Comparison of ENCODE assay signal across 8 mouse cellular contexts in genomic region chr5:34168950-34169891, GRCm38 (mm10). TPM values are rescaled to one million over a fixed set of nuclear protein-coding genes. Genes with fewer than 3 reads are reported as not detected.
DNase-seq lines count a peak whose midpoint lies in the region; ATAC-seq and TF ChIP-seq lines count a peak whose summit lies in the region.

Gene Poln, minus strand, starts transcription at chr5:34169448.
Gene Haus3, minus strand, starts transcription at chr5:34169527.

- TF ChIP-seq POLR2A in lung, adult 2 months (IDR thresholded peaks at IDR 0.05; ENCODE audit: borderline replicate concordance, extremely low read depth, low read depth, low read length), result peak; percentile 85; the same call in 1 of the 2 replicates

- peak; percentile 100 for ATAC-seq in forebrain, embryonic 15.5 days (replicated peaks)
- peak; percentile 98 for ATAC-seq in neutrophil, adult 5-6 weeks (ENCODE audit: extremely low read depth, insufficient number of reproducible peaks, low FRiP score, poor library complexity, severe bottlenecking)

- intact Hi-C loops in heart, postnatal 25 days (cut with DNase I), result no loop called here

- no peaks in the 10 kb centered on the region; the same call in 1 of the 2 replicates for H3K36me3 ChIP-seq in ES-E14 (ENCODE audit: control insufficient read depth, insufficient read depth, low read length, poor library complexity, severe bottlenecking)
- H3K36me3 ChIP-seq in forebrain, embryonic 15.5 days, result peaks cover 11% of the 10 kb centered on the region

- under 1% methylated on average over 57 of the region's 57 CpGs for WGBS in forebrain, embryonic 15.5 days
- WGBS in lung, adult 2 months, result under 1% methylated on average over 57 of the region's 57 CpGs

- peak within 1 kb of the TSS; percentile 92 to 94 for H3K4me3 ChIP-seq in ES-E14 (ENCODE audit: insufficient read depth in 1 of 2, low read depth in 1 of 2, low read length in 2 of 2, poor library complexity in 1 of 2, severe bottlenecking in 1 of 2)
- peak within 1 kb of the TSS; percentile 86 for H3K4me3 ChIP-seq in forebrain, embryonic 15.5 days
- peak within 1 kb of the TSS; percentile 92 for H3K4me3 ChIP-seq in lung, adult 2 months (replicated peaks; ENCODE audit: extremely low read depth, low read depth, low read length)

- no peaks in the 10 kb centered on the region for H3K9me3 ChIP-seq in ES-E14 (ENCODE audit: control insufficient read depth, insufficient read depth, low read depth, low read length)
- no peaks in the 10 kb centered on the region for H3K9me3 ChIP-seq in forebrain, embryonic 15.5 days

- TF ChIP-seq CTCF in lung, adult 2 months (IDR thresholded peaks at IDR 0.05; ENCODE audit: insufficient read depth, low read length), result no peak

- in situ Hi-C loops in ES-E14 (cut with MboI; ENCODE audit: low sequenced_read_pairs in 2 of 2, unreplicated experiment in 2 of 2), result no loop called here

- peaks cover 4 to 11% of the 10 kb centered on the region in 2 experiments; a peak in 3 of 4 replicates for H3K4me1 ChIP-seq in ES-E14 (ENCODE audit: control insufficient read depth in 2 of 2, insufficient read depth in 2 of 2, low read length in 2 of 2, poor library complexity in 1 of 2)
- H3K4me1 ChIP-seq in forebrain, embryonic 15.5 days, result peaks cover 35% of the 10 kb centered on the region
- H3K4me1 ChIP-seq in lung, adult 2 months (ENCODE audit: control insufficient read depth, insufficient read depth, low read length), result no peaks in the 10 kb centered on the region

- DNase-seq in ES-E14 (ENCODE audit: low read depth, low spot score), result peak; percentile 99
- DNase-seq in cerebellum, adult 11-12 months, result peak; percentile 98
- DNase-seq in heart, postnatal 25 days (ENCODE audit: low spot score), result peak; percentile 97
- peak; percentile 97 to 98 for DNase-seq in layer of hippocampus, adult 18-20 months (ENCODE audit: low spot score in 2 of 2)
- peak; percentile 92 for DNase-seq in lung, adult 2 months
- DNase-seq in thymus, adult 18-20 months, result peak; percentile 98 to 99

- H3K27ac ChIP-seq in ES-E14 (ENCODE audit: insufficient read depth, low read depth, low read length, poor library complexity, severe bottlenecking), result peak within 1 kb of the TSS; percentile 92
- peak within 1 kb of the TSS; percentile 93 for H3K27ac ChIP-seq in forebrain, embryonic 15.5 days (replicated peaks)

- H3K4me2 ChIP-seq in forebrain, embryonic 15.5 days (replicated peaks), result peak within 1 kb of the TSS; percentile 69

- no peaks in the 10 kb centered on the region for H3K27me3 ChIP-seq in forebrain, embryonic 15.5 days

- peak within 1 kb of the TSS; percentile 98 for H3K9ac ChIP-seq in ES-E14 (ENCODE audit: insufficient read depth, low read depth, low read length, poor library complexity, severe bottlenecking)
- H3K9ac ChIP-seq in forebrain, embryonic 15.5 days (replicated peaks), result peak within 1 kb of the TSS; percentile 87

TF ChIP-seq in ES-E14, 5 proteins besides CTCF, POLR2A, EP300 and RAD21:
- no peak for TF ChIP-seq MAFK (IDR thresholded peaks at IDR 0.05; ENCODE audit: insufficient read depth, low read depth, low read length)
- no peak for TF ChIP-seq CHD2 (IDR thresholded peaks at IDR 0.05; ENCODE audit: low read depth, low read length)
- no peak for TF ChIP-seq HCFC1 (IDR thresholded peaks at IDR 0.05; ENCODE audit: borderline replicate concordance, insufficient read depth, low read length)
- TF ChIP-seq ZNF384 (IDR thresholded peaks at IDR 0.05; ENCODE audit: low read depth, low read length), result no peak

RNA-seq across cellular contexts. Expression of gene Poln, which starts in this region (rescaled TPM):
- total RNA-seq in ES-E14 (2012; rRNA removed), result 0.18 and 0.37 TPM in 2 replicates
- polyA plus RNA-seq in forebrain, embryonic 15.5 days (2015; fragmentation: Nextera tagmentation; extraction: Ambion mirVana), result 0.19 and 0.34 TPM in 2 replicates
- 1 to 10 TPM; 3.3 to 3.4 TPM for total RNA-seq in heart, postnatal 25 days (2021)
- total RNA-seq in layer of hippocampus, adult 18-20 months (2021), result 1 to 10 TPM; 1.1 to 1.3 TPM
- polyA plus RNA-seq in lung, adult 2 months (2012; rRNA removed), result 0.77 and 1.4 TPM in 2 replicates
- 0.81 and 1.4 TPM in 2 replicates for total RNA-seq in neutrophil, adult 5-6 weeks (2017)

RNA-seq across cellular contexts. Expression of gene Haus3, which starts in this region (rescaled TPM):
- total RNA-seq in ES-E14 (2012; rRNA removed), result 17.6 and 26.8 TPM in 2 replicates
- 19.1 and 20.9 TPM in 2 replicates for polyA plus RNA-seq in forebrain, embryonic 15.5 days (2015; fragmentation: Nextera tagmentation; extraction: Ambion mirVana)
- 1 to 10 TPM; 3.4 to 3.9 TPM for total RNA-seq in heart, postnatal 25 days (2021)
- total RNA-seq in layer of hippocampus, adult 18-20 months (2021), result 1 to 10 TPM; 6.3 to 7.5 TPM
- 0.46 and 0.49 TPM in 2 replicates for polyA plus RNA-seq in lung, adult 2 months (2012; rRNA removed)
- total RNA-seq in neutrophil, adult 5-6 weeks (2017), result 47.8 and 53.3 TPM in 2 replicates

Comparison
In these comparisons a context has a peak if more than half of its experiments do, and no peak if none do; other contexts are left out.
1. Peak in every context shown above with its lines: DNase-seq, ATAC-seq, H3K4me3 ChIP-seq and H3K27ac ChIP-seq.
2. RNA of gene Haus3 (polyA plus RNA-seq): 19.1 to 20.9 TPM in forebrain, embryonic 15.5 days; 0.46 to 0.49 TPM in lung, adult 2 months; every median in the first group is over 10 times any median in the second.